Mouse (Mus musculus) G1E (cell line): ENCODE results near the gene Rasa2.

ENCODE experiments used
- CTCF ChIP-seq: IDR thresholded peaks from 2 replicates; pipeline ENCODE4 v1.5.1; 2012; ENCODE audit warnings: low read depth, low read length, inconsistent platforms, mixed read lengths
- GATA1 ChIP-seq: IDR thresholded peaks from 2 replicates; pipeline ENCODE4 v1.6.1; 2012; ENCODE audit warnings: borderline replicate concordance, low read length, inconsistent platforms, mixed read lengths
- GATA2 ChIP-seq: IDR thresholded peaks from 2 replicates; pipeline ENCODE4 v1.6.1; 2012; ENCODE audit warnings: low read depth, low read length, inconsistent platforms, borderline replicate concordance
- POLR2AphosphoS5 ChIP-seq: IDR thresholded peaks from 2 replicates; pipeline ENCODE4 v1.6.1; 2012; ENCODE audit warnings: low read depth, low read length, inconsistent platforms; ENCODE audit not compliant: insufficient replicate concordance
- TAL1 ChIP-seq: conservative IDR thresholded peaks from 2 replicates; pipeline ENCODE4 v1.6.1; 2012; ENCODE audit warnings: low read depth, low read length, inconsistent platforms, mixed read lengths

DNA sequence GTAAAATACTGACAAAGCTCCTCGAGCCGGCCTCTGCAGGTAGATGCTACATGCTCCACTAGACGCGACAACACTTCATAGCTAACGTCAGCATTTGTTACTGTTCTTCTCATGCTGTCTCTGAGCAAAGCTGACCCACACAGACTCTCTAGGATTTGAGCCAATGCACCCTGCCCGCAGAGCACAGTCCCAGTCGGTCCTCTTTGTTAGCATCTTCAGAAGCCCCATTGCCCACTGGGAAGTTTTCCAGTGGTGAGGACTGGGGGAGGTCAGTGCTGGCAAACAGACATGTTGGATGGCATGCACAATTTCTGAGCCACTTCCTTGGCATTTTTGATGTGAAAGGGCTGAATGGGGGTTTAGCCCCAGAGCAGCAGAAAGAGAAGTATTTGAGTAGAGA, 8.0 kb upstream of the Rasa2 start:
- TF ChIP-seq CTCF (no peak), TAL1 (no peak), GATA1 (no peak), POLR2AphosphoS5 (no peak), GATA2 (no peak)
